Mouse (Mus musculus) stomach, postnatal 0 days (tissue): ENCODE measurements at regions not wholly inside any gene's neighbourhood (a gene's known extent, or its start where the extent isn't known, plus 50 kb on each side); places are given as distances from the start of the nearest gene placed in this dataset.

ENCODE experiments used
- ATAC-seq: fragments of 200-750 bp; cut with Nextera tagmentation; 2 replicates; pipeline ENCODE4 v1.8.0; 2017; ENCODE audit not compliant: low FRiP score, low TSS enrichment
- DNase-seq: peaks from one replicate; pipeline ENCODE4 v3.0.0-alpha.2; 2016; ENCODE audit warnings: low spot score
- H3K27ac ChIP-seq: fragments of 300-500 bp; sonication (generic); replicated peaks from 2 replicates; pipeline ENCODE4 v1.5.1; 2014; ENCODE audit warnings: mild to moderate bottlenecking, control low read depth
- H3K27me3 ChIP-seq: fragments of 300-500 bp; sonication (generic); 2 replicates; pipeline ENCODE4 v1.6.1; 2014; ENCODE audit warnings: low read length; ENCODE audit not compliant: control insufficient read depth, insufficient read depth
- H3K36me3 ChIP-seq: fragments of 300-500 bp; sonication (generic); 2 replicates; pipeline ENCODE4 v1.6.1; 2014; ENCODE audit warnings: low read length, mixed read lengths; ENCODE audit not compliant: control insufficient read depth, insufficient read depth
- H3K4me1 ChIP-seq: fragments of 300-500 bp; sonication (generic); replicated peaks from 2 replicates; pipeline ENCODE4 v1.6.1; 2014; ENCODE audit warnings: antibody characterized with exemption; ENCODE audit not compliant: control insufficient read depth, insufficient read depth
- H3K4me2 ChIP-seq: fragments of 300-500 bp; sonication (generic); replicated peaks from 2 replicates; pipeline ENCODE4 v1.6.1; 2014; ENCODE audit warnings: low read depth, mild to moderate bottlenecking, control low read depth, moderate library complexity
- H3K4me3 ChIP-seq: fragments of 300-500 bp; sonication (generic); 2 replicates; pipeline ENCODE4 v1.5.1; 2014; ENCODE audit warnings: low read depth, low read length, control low read depth
- H3K9ac ChIP-seq: fragments of 300-500 bp; sonication (generic); 2 replicates; pipeline ENCODE4 v1.6.1; 2014; ENCODE audit warnings: mild to moderate bottlenecking, low read length, control low read depth, mixed read lengths
- H3K9me3 ChIP-seq: fragments of 300-500 bp; sonication (generic); 2 replicates; pipeline ENCODE4 v1.6.1; 2016; ENCODE audit warnings: low read length; ENCODE audit not compliant: control insufficient read depth
- CTCF ChIP-seq: IDR thresholded peaks from 2 replicates; pipeline ENCODE4 v1.5.1; 2016; ENCODE audit warnings: antibody characterized with exemption, low read depth, mild to moderate bottlenecking, moderate library complexity
- EP300 ChIP-seq: optimal IDR thresholded peaks from 2 replicates; pipeline ENCODE3; 2016; ENCODE audit warnings: antibody characterized with exemption
- WGBS: fragments of 180-500 bp; shearing (Covaris S2); extraction: QIAGEN DNeasy Blood & Tissue Kit; methylation state at CpG from one replicate; pipeline ENCODE4 v1.1.7; 2014; 5-methylcytosine and 5-hydroxymethylcytosine counted together

- TF ChIP-seq CTCF (no peak), EP300 (no peak)
- ATAC-seq (no peak), DNase-seq (no peak)
- Histone ChIP-seq H3K36me3 (no peaks in the 10 kb centered on the region), H3K27ac (no peak overlapping the region), H3K4me1 (no peaks in the 10 kb centered on the region), H3K9ac (no peak overlapping the region), H3K27me3 (no peaks in the 10 kb centered on the region), H3K9me3 (no peaks in the 10 kb centered on the region), H3K4me2 (no peak overlapping the region), H3K4me3 (no peak overlapping the region)
- 92% methylated on average over 7 of the region's 7 CpGs for WGBS
Observed at GRCm38 (mm10) chr15:7491091-7491490, 92.9 kb upstream of the Egflam start.

GRCm38 (mm10) chr15:7493126-7493669 is 95.0 kb upstream of the Egflam start:
- TF ChIP-seq CTCF (no peak), EP300 (no peak)
- DNase-seq (no peak), ATAC-seq (no peak)
- H3K4me1 ChIP-seq = no peaks in the 10 kb centered on the region
- WGBS = 75% methylated on average over 10 of the region's 10 CpGs
- no peak overlapping the region for H3K27ac ChIP-seq
- H3K9me3 ChIP-seq = no peaks in the 10 kb centered on the region
- no peak overlapping the region for H3K9ac ChIP-seq
- no peaks in the 10 kb centered on the region for H3K36me3 ChIP-seq
- H3K4me3 ChIP-seq = no peak overlapping the region
- no peak overlapping the region for H3K4me2 ChIP-seq
- H3K27me3 ChIP-seq = no peaks in the 10 kb centered on the region

- Histone ChIP-seq H3K9me3 (no peaks in the 10 kb centered on the region), H3K4me1 (no peaks in the 10 kb centered on the region), H3K4me2 (no peak overlapping the region), H3K27me3 (no peaks in the 10 kb centered on the region), H3K27ac (no peak overlapping the region), H3K4me3 (no peak overlapping the region), H3K36me3 (no peaks in the 10 kb centered on the region), H3K9ac (no peak overlapping the region)
- DNase-seq (no peak), ATAC-seq (no peak)
- TF ChIP-seq CTCF (no peak), EP300 (no peak)
- 91% methylated on average over 4 of the region's 4 CpGs for WGBS
Observed at GRCm38 (mm10) chr15:7497852-7498251, 99.7 kb upstream of the Egflam start.

GRCm38 (mm10) chr15:7508535-7508934 is 110.3 kb upstream of the Egflam start:
- Histone ChIP-seq H3K27me3 (no peaks in the 10 kb centered on the region), H3K9me3 (no peaks in the 10 kb centered on the region), H3K27ac (no peak overlapping the region), H3K4me3 (no peak overlapping the region), H3K4me1 (no peaks in the 10 kb centered on the region), H3K9ac (no peak overlapping the region), H3K36me3 (no peaks in the 10 kb centered on the region), H3K4me2 (no peak overlapping the region)
- ATAC-seq (no peak), DNase-seq (no peak)
- 42% methylated on average over 8 of the region's 8 CpGs for WGBS
- no peak for TF ChIP-seq CTCF
- no peak for TF ChIP-seq EP300

- Histone ChIP-seq H3K9me3 (no peaks in the 10 kb centered on the region), H3K4me2 (no peak overlapping the region), H3K4me3 (no peak overlapping the region), H3K27me3 (no peaks in the 10 kb centered on the region), H3K4me1 (no peaks in the 10 kb centered on the region), H3K9ac (no peak overlapping the region), H3K27ac (no peak overlapping the region), H3K36me3 (no peaks in the 10 kb centered on the region)
- WGBS = 71% methylated on average over 13 of the region's 13 CpGs
- TF ChIP-seq EP300 = no peak
- no peak for TF ChIP-seq CTCF
- no peak for ATAC-seq
- DNase-seq = no peak
Observed at GRCm38 (mm10) chr15:7514743-7515273, 116.6 kb upstream of the Egflam start.

GRCm38 (mm10) chr15:7521611-7522010 is 123.4 kb upstream of the Egflam start:
- no peak overlapping the region for H3K4me3 ChIP-seq
- ATAC-seq = no peak
- no peaks in the 10 kb centered on the region for H3K36me3 ChIP-seq
- no peak overlapping the region for H3K27ac ChIP-seq
- no peak overlapping the region for H3K4me2 ChIP-seq
- H3K9ac ChIP-seq = no peak overlapping the region
- H3K9me3 ChIP-seq = no peaks in the 10 kb centered on the region
- TF ChIP-seq EP300 (no peak), CTCF (no peak)
- no peaks in the 10 kb centered on the region for H3K27me3 ChIP-seq
- no peak for DNase-seq
- WGBS = 81% methylated on average over 9 of the region's 9 CpGs
- H3K4me1 ChIP-seq = no peaks in the 10 kb centered on the region
